Mouse (Mus musculus): ENCODE data around the gene Bex3. TPM values are rescaled to one million over a fixed set of nuclear protein-coding genes. Genes with fewer than 3 reads are reported as not detected.

The Bex3 gene
- polyA plus RNA-seq, 1 experiment from 2014 or later: 661 TPM

Other genes with a start within 250 kb of the Bex3 start
- gene Arxes1, start 236.9 kb upstream of the Bex3 start, polyA plus RNA-seq (2016; fragmentation: Nextera tagmentation; extraction: Ambion mirVana): 55.1 and 56.5 TPM in 2 replicates
- gene Bex2, start 202.0 kb upstream of the Bex3 start, polyA plus RNA-seq (2016; fragmentation: Nextera tagmentation; extraction: Ambion mirVana): 390 and 410 TPM in 2 replicates
- not detected in 2 replicates for gene Nxf3, start 185.0 kb upstream of the Bex3 start, polyA plus RNA-seq (2016; fragmentation: Nextera tagmentation; extraction: Ambion mirVana)
- 66.8 and 67.0 TPM in 2 replicates for gene Bex4, start 131.3 kb upstream of the Bex3 start, polyA plus RNA-seq (2016; fragmentation: Nextera tagmentation; extraction: Ambion mirVana)
- 156 and 175 TPM in 2 replicates for gene Tceal8, start 97.9 kb upstream of the Bex3 start, polyA plus RNA-seq (2016; fragmentation: Nextera tagmentation; extraction: Ambion mirVana)
- gene Tceal5, start 66.4 kb upstream of the Bex3 start, polyA plus RNA-seq (2016; fragmentation: Nextera tagmentation; extraction: Ambion mirVana): 11.6 and 15.3 TPM in 2 replicates
- 4.4 and 5.9 TPM in 2 replicates for gene Tceal7, start 55.5 kb upstream of the Bex3 start, polyA plus RNA-seq (2016; fragmentation: Nextera tagmentation; extraction: Ambion mirVana)
- 117 and 121 TPM in 2 replicates for gene Bex1, start 54.7 kb upstream of the Bex3 start, polyA plus RNA-seq (2016; fragmentation: Nextera tagmentation; extraction: Ambion mirVana)
- gene Tceal9, start 25.2 kb upstream of the Bex3 start, polyA plus RNA-seq (2016; fragmentation: Nextera tagmentation; extraction: Ambion mirVana): 327 and 338 TPM in 2 replicates
- not detected in 2 replicates for gene Kir3dl1, start 247.7 kb downstream of the Bex3 start, polyA plus RNA-seq (2016; fragmentation: Nextera tagmentation; extraction: Ambion mirVana)